Mouse (Mus musculus): ENCODE data around the gene Foxr1. TPM values are rescaled to one million over a fixed set of nuclear protein-coding genes. Genes with fewer than 3 reads are reported as not detected.

The Foxr1 gene
- polyA plus RNA-seq, 1 experiment from 2014 or later, result not detected

- Histone ChIP-seq H3K36me3 (ENCODE audit: insufficient read depth, low read length) (peaks cover 26% of the 10 kb centered on the region), H3K4me3 (ENCODE audit: low read depth, low read length) (peak overlapping the region; percentile 79), H3K9ac (replicated peaks; ENCODE audit: low read depth) (peak overlapping the region; percentile 89), H3K4me1 (ENCODE audit: insufficient read depth, low read depth, low read length) (peaks cover 3% of the 10 kb centered on the region; the same call in 1 of the 2 replicates), H3K27ac (ENCODE audit: low read length) (peak overlapping the region; percentile 90), H3K9me3 (ENCODE audit: low read length) (no peaks in the 10 kb centered on the region), H3K27me3 (replicated peaks; ENCODE audit: insufficient read depth, low read length) (no peaks in the 10 kb centered on the region), H3K4me2 (replicated peaks; ENCODE audit: low read depth, low read length) (peak overlapping the region; percentile 56)
- peak; percentile 33; the same call in 1 of the 2 replicates for ATAC-seq
- DNase-seq (ENCODE audit: low spot score), result no peak
- WGBS, result under 1% methylated on average over 24 of the region's 24 CpGs
- TF ChIP-seq EP300 (IDR thresholded peaks at IDR 0.05), result no peak
- no peak for TF ChIP-seq CTCF (IDR thresholded peaks at IDR 0.05)
Observed at GRCm38 (mm10) chr9:44407752-44408097, 33.2 kb downstream of the Foxr1 start.

GRCm38 (mm10) chr9:44406906-44407751, 33.8 kb downstream of the Foxr1 start, which contains the start of the genes Rps25 and Trappc4:
TSS of gene Rps25 (plus strand) at chr9:44407139.
TSS of gene Trappc4 (minus strand) at chr9:44407600.
- Histone ChIP-seq H3K4me2 (replicated peaks; ENCODE audit: low read depth, low read length) (peak within 1 kb of the TSS; percentile 56), H3K4me1 (ENCODE audit: insufficient read depth, low read depth, low read length) (peaks cover 3% of the 10 kb centered on the region; the same call in 1 of the 2 replicates), H3K4me3 (ENCODE audit: low read depth, low read length) (peak within 1 kb of the TSS; percentile 79), H3K9ac (replicated peaks; ENCODE audit: low read depth) (peak within 1 kb of the TSS; percentile 89), H3K36me3 (ENCODE audit: insufficient read depth, low read length) (peaks cover 32% of the 10 kb centered on the region), H3K27ac (ENCODE audit: low read length) (peak within 1 kb of the TSS; percentile 90), H3K27me3 (replicated peaks; ENCODE audit: insufficient read depth, low read length) (no peaks in the 10 kb centered on the region), H3K9me3 (ENCODE audit: low read length) (no peaks in the 10 kb centered on the region)
- WGBS, result under 1% methylated on average over 51 of the region's 51 CpGs
- TF ChIP-seq CTCF (IDR thresholded peaks at IDR 0.05) (no peak), EP300 (IDR thresholded peaks at IDR 0.05) (no peak)
- ATAC-seq (peak; percentile 97), DNase-seq (ENCODE audit: low spot score) (peak; percentile 98)

GRCm38 (mm10) chr9:44405011-44405410, 35.9 kb downstream of the Foxr1 start:
- DNase-seq (ENCODE audit: low spot score) (no peak), ATAC-seq (no peak)
- H3K9me3 ChIP-seq (ENCODE audit: low read length), result no peaks in the 10 kb centered on the region
- peaks cover 30% of the 10 kb centered on the region for H3K36me3 ChIP-seq (ENCODE audit: insufficient read depth, low read length)
- H3K4me1 ChIP-seq (ENCODE audit: insufficient read depth, low read depth, low read length), result peaks cover 3% of the 10 kb centered on the region; the same call in 1 of the 2 replicates
- H3K4me3 ChIP-seq (ENCODE audit: low read depth, low read length), result no peak overlapping the region
- no peak for TF ChIP-seq CTCF (IDR thresholded peaks at IDR 0.05)
- no peak for TF ChIP-seq EP300 (IDR thresholded peaks at IDR 0.05)
- no peak overlapping the region for H3K4me2 ChIP-seq (replicated peaks; ENCODE audit: low read depth, low read length)
- WGBS, result 52% methylated on average over 3 of the region's 3 CpGs
- H3K27ac ChIP-seq (ENCODE audit: low read length), result no peak overlapping the region
- no peaks in the 10 kb centered on the region for H3K27me3 ChIP-seq (replicated peaks; ENCODE audit: insufficient read depth, low read length)
- no peak overlapping the region for H3K9ac ChIP-seq (replicated peaks; ENCODE audit: low read depth)

- no peaks in the 10 kb centered on the region for H3K27me3 ChIP-seq (replicated peaks; ENCODE audit: insufficient read depth, low read length)
- WGBS, result 87% methylated on average over 4 of the region's 4 CpGs
- peaks cover 23% of the 10 kb centered on the region for H3K36me3 ChIP-seq (ENCODE audit: insufficient read depth, low read length)
- no peak for ATAC-seq
- H3K4me1 ChIP-seq (ENCODE audit: insufficient read depth, low read depth, low read length), result 0 out of 2 replicates have a peak, but pooled peaks cover 5% of the 10 kb centered on the region
- H3K9me3 ChIP-seq (ENCODE audit: low read length), result no peaks in the 10 kb centered on the region
- TF ChIP-seq EP300 (IDR thresholded peaks at IDR 0.05), result no peak
- TF ChIP-seq CTCF (IDR thresholded peaks at IDR 0.05), result no peak
- H3K9ac ChIP-seq (replicated peaks; ENCODE audit: low read depth), result no peak overlapping the region
- no peak overlapping the region for H3K4me3 ChIP-seq (ENCODE audit: low read depth, low read length)
- H3K27ac ChIP-seq (ENCODE audit: low read length), result no peak overlapping the region
- no peak overlapping the region for H3K4me2 ChIP-seq (replicated peaks; ENCODE audit: low read depth, low read length)
- DNase-seq (ENCODE audit: low spot score), result no peak
Observed at GRCm38 (mm10) chr9:44401081-44401480, 39.9 kb downstream of the Foxr1 start.

GRCm38 (mm10) chr9:44399795-44400114, 41.2 kb downstream of the Foxr1 start:
- H3K9ac ChIP-seq (replicated peaks; ENCODE audit: low read depth), result no peak overlapping the region
- 88% methylated on average over 6 of the region's 6 CpGs for WGBS

GRCm38 (mm10) chr9:44399114-44399794, 41.7 kb downstream of the Foxr1 start:
- DNase-seq (ENCODE audit: low spot score) (no peak), ATAC-seq (no peak)
- H3K36me3 ChIP-seq (ENCODE audit: insufficient read depth, low read length), result peaks cover 23% of the 10 kb centered on the region
- H3K4me2 ChIP-seq (replicated peaks; ENCODE audit: low read depth, low read length), result no peak overlapping the region
- no peaks in the 10 kb centered on the region for H3K27me3 ChIP-seq (replicated peaks; ENCODE audit: insufficient read depth, low read length)
- H3K27ac ChIP-seq (ENCODE audit: low read length), result no peak overlapping the region
- 75% methylated on average over 13 of the region's 13 CpGs for WGBS
- no peak overlapping the region for H3K4me3 ChIP-seq (ENCODE audit: low read depth, low read length)
- 0 out of 2 replicates have a peak, but pooled peaks cover 6% of the 10 kb centered on the region for H3K4me1 ChIP-seq (ENCODE audit: insufficient read depth, low read depth, low read length)
- TF ChIP-seq CTCF (IDR thresholded peaks at IDR 0.05), result no peak
- TF ChIP-seq EP300 (IDR thresholded peaks at IDR 0.05), result no peak
- no peaks in the 10 kb centered on the region for H3K9me3 ChIP-seq (ENCODE audit: low read length)
- no peak overlapping the region for H3K9ac ChIP-seq (replicated peaks; ENCODE audit: low read depth)

More at GRCm38 (mm10) chr9:44399795-44400114, 41.2 kb downstream of the Foxr1 start:
- Histone ChIP-seq H3K27me3 (replicated peaks; ENCODE audit: insufficient read depth, low read length) (no peaks in the 10 kb centered on the region), H3K36me3 (ENCODE audit: insufficient read depth, low read length) (peaks cover 23% of the 10 kb centered on the region), H3K27ac (ENCODE audit: low read length) (no peak overlapping the region), H3K4me1 (ENCODE audit: insufficient read depth, low read depth, low read length) (0 out of 2 replicates have a peak, but pooled peaks cover 6% of the 10 kb centered on the region), H3K4me2 (replicated peaks; ENCODE audit: low read depth, low read length) (no peak overlapping the region), H3K4me3 (ENCODE audit: low read depth, low read length) (no peak overlapping the region), H3K9me3 (ENCODE audit: low read length) (no peaks in the 10 kb centered on the region)
- no peak for ATAC-seq
- TF ChIP-seq CTCF (IDR thresholded peaks at IDR 0.05) (no peak), EP300 (IDR thresholded peaks at IDR 0.05) (no peak)
- no peak for DNase-seq (ENCODE audit: low spot score)
